Mouse (Mus musculus): ENCODE measurements around the gene Il20rb.

The Il20rb gene

DNA sequence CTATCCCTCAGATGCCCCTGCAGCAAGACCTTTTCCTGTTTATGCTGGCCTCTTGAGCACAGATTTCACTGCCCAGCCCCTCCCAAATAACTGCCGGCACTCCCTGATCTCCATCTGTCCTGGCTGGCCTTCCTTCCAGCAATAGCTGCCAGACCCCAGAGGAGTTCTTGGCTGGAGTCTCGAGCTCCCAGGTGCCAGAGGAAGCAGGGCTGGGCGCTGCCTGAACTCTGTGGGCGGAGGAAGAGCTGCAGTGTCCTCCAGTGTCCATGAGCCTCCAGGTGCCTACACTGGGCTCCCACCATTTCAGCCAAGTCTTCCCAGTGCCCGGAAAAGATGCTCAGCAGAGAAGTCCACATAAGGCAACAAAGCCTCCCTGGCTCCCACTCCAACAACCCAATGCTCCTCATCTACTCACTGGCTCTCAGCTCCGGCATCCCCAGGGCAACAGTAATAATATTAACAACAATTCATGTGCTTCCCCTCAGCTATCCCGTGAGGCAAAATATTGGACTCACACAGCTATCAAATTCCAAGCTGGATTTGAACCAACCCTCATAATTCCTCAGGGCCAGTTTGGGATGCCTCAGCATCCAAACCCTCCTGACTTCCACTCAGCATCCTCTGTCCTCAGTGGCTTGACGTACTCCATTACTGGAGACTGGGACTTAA, 15.5 kb downstream of the Il20rb start:
- DNase-seq (ENCODE audit: low read depth, low spot score): no peak

DNA sequence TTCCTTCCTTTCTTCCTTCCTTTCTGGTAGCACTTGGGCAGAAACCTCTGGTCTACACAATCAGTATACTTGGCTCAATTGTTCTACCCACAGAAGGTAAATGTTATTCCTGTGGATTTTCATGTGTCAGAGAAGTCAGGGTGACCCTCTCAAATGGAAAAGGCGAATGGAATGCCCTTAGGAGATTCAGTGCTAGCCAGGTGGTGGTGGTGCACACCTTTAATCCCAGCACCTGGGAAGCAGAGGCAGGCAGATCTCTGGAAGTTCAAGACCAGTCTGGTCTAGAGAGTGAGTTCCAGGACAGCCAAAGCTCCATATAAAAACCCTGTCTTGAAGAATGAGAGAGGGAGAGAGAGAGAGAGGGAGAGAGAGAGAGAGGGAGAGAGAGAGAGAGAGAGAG, 16.4 kb downstream of the Il20rb start:
- no peak for DNase-seq (ENCODE audit: low read depth, low spot score)

- DNase-seq (ENCODE audit: low read depth, low spot score): no peak
Measured at GRCm38 (mm10) chr9:100469681-100470080, 16.9 kb downstream of the Il20rb start.

GRCm38 (mm10) chr9:100468151-100468550, 18.4 kb downstream of the Il20rb start:
- no peak for DNase-seq (ENCODE audit: low read depth, low spot score)

- no peak for DNase-seq (ENCODE audit: low read depth, low spot score)
Measured at GRCm38 (mm10) chr9:100467653-100468052, 18.9 kb downstream of the Il20rb start.

DNA sequence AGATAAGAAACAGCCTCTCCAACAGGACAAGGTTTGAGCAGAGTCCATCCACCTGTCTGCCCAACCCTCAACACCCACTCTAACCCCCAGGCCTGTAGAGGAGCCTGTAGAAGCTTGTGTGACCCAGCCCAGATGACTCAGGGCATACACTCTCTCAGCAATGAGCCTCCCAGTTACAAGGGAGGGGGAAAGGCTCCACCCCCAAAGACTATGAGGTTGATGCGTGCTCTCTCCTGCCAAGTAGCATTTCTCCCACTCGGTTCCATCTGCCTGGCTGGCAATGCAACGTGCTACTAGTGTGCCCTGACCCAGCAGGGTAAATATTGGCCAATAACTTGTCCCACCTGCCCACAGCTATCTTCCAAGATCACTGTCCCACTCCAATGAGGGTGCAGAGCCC, 19.8 kb downstream of the Il20rb start:
- no peak for DNase-seq (ENCODE audit: low read depth, low spot score)

GRCm38 (mm10) chr9:100465988-100466387, 20.6 kb downstream of the Il20rb start:
- DNase-seq (ENCODE audit: low read depth, low spot score): no peak

DNA sequence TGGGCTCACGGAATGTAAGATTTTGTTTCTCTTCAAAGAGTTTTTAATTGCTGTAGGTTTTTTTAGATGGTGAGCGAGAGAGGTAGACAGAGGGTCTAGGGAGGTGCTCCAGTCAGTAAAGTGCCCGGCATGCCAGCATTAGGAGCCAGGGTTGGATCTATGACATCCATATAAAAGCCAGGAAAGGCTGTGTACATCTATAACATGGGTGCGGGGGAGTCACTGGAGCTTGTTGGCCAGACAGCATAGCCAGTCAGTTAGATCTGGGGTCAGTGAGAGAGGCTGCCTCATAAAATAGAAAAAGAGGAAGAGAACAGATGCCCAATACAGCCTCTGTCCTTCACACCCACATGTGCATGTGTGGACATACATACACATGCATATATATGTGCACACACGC, 21.2 kb downstream of the Il20rb start:
- DNase-seq (ENCODE audit: low read depth, low spot score): no peak

DNA sequence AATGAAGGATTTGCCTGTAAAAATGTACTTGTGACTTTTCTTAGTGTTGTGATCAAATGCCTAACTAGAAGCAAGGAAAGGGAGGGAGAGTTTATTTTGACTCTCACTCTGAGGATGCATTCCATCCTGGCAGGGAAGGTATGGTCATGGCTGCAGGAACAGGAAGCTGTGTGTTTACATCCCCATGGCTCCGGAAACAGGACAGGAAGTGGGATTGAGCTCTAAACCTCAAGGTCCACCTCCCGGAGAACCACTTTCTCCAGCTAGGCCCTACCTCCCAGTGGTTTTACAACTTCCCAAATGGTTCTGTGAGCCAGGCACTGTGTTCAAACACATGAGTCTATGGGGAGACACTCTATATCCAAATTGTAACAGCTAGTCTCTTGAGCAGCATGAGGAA, 22.8 kb downstream of the Il20rb start:
- DNase-seq (ENCODE audit: low read depth, low spot score): no peak

GRCm38 (mm10) chr9:100462098-100462497, 24.5 kb downstream of the Il20rb start:
- no peak for DNase-seq (ENCODE audit: low read depth, low spot score)

GRCm38 (mm10) chr9:100461671-100462070, 24.9 kb downstream of the Il20rb start:
- DNase-seq (ENCODE audit: low read depth, low spot score): no peak

GRCm38 (mm10) chr9:100460203-100460602, 26.4 kb downstream of the Il20rb start:
- DNase-seq (ENCODE audit: low read depth, low spot score): no peak

DNA sequence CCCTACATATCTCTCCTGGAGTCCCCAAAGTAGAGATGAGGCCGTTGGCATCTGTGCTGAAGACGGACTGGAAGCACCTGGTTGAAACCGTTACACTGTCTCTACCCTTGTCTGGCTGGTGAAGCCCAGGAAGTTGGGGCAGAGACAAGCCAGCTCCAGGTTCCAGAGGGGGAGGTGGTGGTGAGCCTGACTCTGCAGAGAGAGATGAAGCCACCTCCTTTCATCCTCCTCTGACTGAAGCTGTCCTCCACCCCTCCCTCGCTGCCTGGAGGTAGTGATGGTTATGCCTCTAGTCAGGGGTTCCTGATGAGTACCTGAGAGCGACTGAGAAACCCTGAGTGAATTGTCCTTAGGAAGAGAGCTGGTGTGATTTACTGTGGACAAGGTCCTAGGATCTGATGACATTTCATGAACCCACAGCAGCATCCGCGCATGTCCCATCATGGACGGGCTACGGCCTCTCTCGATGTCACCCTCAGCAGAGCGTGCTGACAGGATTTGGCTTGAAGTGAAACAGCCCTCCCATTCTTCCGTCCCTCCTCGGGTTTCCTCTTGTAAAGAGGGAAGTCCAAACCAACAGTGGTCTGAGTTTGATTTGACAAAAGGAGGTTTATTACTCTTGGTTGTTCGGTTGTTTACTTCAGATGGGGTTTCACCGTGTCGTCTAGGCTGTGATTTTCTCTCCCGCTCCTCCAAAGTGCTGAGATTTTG, 28.5 kb downstream of the Il20rb start:
- DNase-seq (ENCODE audit: low read depth, low spot score): no peak

DNA sequence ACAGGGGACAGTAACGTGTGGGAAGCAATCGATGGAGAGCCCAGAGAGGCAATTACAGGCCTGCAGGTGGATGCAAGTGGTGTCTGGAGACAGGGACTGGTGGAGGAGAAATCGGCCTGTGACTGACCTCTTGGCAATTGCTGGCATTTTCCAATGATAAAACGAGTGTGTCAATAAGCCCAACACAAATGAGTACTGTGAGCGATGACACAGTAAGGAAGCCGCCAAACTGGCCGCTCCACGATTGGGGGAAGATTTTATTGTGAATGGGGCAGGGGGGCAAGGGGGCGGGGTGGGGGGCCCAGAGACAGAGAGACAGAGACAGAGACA, 32.0 kb downstream of the Il20rb start:
- no peak for DNase-seq (ENCODE audit: low read depth, low spot score)

DNA sequence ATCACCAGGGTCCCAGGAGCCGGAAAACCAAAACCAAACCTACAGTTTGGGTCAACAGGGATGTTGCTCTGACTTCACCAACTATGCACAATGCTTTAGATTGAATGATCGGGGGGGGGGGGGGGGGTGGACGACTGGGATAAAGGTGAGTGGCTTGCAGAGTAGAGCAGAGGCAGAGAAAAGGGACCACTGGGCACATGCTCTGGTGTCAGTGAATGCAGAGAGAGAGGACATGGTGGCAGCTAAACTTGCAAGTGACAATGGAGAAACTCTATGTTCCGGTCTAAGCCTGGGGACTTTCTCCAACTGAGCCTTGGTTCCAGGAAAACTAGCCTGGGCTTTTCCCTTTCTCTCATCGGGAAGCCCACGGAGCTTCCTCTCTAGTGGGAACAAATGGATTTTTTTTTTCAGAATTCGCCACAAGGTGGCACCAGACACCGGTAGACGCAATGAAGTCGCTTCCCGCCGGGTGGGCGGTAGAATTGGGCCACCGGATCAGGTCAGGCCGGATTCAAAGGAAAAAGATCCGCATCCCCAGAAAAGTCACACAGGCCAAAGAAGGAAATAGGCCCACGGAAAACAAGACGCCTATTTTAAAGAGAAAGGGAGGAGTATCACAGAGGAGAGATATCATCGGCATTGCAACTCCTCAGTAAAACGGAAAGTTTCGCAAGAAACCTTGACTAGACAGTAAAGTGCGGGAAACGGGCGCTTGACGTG, 32.5 kb downstream of the Il20rb start:
- peak; percentile 88 for DNase-seq (ENCODE audit: low read depth, low spot score)

DNA sequence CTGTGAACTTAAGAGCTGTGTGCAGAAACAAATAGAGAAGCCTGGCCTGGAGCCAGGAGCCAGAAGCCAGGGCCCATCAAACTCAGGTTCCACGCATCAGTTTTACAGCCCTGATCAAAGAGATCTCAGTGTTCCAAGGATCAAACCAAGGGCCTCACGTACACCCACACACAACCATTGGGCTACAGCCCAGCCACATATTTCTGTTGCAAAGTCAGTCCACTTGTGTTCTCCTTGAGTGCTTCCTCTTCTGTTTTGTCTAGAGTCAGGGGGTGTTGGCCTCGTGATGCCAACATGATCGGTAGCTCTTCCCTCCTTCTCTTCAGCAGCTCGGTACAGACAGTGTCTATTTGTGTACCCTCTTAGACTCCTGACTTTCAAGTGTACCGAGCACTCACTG, 34.2 kb downstream of the Il20rb start:
- no peak for DNase-seq (ENCODE audit: low read depth, low spot score)

DNA sequence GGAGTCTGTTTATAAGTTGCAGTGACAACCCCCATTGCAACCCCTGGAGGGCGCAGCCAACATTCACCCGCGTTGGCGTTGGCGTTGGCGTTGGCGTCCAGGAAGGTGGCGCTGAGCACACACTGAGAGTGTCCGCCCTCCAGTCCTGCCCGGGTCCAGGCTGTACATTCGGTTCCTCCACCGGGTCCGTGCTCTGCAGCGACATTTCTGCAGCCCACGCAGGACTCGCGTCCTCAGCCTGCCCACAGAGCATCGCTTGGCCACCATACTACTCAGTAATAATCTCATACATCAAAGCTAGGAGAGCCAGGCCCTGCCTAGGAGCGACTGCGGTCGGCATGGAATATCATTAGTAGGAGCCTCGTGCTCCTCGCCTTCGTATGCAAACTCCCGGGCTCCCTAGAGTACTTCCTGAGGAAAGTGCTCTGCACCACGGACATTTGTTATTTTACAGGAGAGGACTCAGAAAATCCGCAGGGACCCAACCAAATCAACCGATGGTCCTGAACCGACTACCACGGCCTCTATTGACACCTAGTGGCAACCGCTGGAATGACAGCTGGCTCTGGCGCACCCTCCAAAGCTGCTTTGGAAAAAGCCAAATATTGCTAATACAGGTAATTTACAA, 40.4 kb downstream of the Il20rb start:
- peak; percentile 81 for DNase-seq (ENCODE audit: low read depth, low spot score)

DNA sequence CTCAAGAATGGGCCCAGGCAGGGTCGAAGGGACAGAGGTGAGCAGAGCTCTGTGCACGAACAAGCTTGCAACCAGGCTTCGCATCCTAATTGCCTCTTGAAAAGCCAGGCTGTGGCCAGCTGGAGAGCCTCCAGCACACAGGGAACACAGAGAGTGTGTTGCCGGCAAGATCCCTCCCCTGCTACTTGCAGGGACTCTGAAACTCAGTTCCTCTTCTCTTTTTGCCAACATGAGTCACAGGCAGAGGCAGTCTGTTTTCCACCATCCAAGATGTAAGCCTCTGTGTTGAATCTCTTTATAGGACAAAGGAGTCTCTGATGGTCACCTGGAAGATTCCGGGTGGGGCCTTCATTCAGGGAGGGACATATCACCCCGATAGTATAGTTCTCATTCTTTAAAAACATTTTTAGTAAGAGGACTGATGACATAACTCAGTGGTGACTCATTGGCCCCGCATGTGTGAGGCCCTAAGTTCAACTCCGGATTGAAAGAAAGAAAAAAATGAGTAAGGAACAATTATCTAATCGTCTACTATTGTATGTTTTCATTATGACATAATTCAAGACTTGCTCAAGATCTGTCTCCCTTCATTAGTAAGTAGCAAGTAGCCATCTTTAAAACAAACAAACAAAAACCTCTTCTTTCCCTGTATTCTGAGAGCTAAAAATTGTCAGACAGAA, 46.3 kb downstream of the Il20rb start:
- DNase-seq (ENCODE audit: low read depth, low spot score): no peak

DNA sequence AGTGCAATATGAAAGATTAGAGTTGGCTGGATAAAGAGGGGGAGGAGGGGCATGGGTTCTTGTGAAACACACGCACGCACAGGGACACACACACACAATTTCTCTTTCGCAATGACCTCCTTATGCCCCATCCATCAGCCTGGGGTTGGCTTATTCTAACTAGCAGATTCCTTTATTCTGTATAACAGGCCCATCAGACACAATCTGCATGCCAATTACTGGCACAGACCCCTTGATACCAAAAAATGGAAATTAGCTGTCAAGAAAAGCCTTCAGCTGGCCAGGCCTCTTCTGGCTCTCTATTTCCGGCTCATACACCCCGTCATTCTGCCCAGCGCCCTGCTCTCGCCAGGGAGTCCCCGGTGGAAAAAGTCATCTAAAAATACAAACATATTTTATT, 47.1 kb downstream of the Il20rb start:
- no peak for DNase-seq (ENCODE audit: low read depth, low spot score)

GRCm38 (mm10) chr9:100438994-100439393, 47.6 kb downstream of the Il20rb start:
- DNase-seq (ENCODE audit: low read depth, low spot score): no peak

GRCm38 (mm10) chr9:100436865-100437595, 49.6 kb downstream of the Il20rb start:
- DNase-seq (ENCODE audit: low read depth, low spot score): no peak
